Mouse (Mus musculus): ENCODE measurements around the gene Elf4. TPM values are rescaled to one million over a fixed set of nuclear protein-coding genes. Genes with fewer than 3 reads are reported as not detected.
"Not testable (repeated sequence)": the region's sequence is repeated elsewhere in the genome, so short reads cannot be mapped to it uniquely, and the experiment has no call there.

The Elf4 gene
- polyA plus RNA-seq, 1 experiment from 2014 or later: 2.7 TPM

- H3K36me3 ChIP-seq: not testable (repeated sequence)
Measured at GRCm38 (mm10) chrX:48436082-48436481, 26.9 kb downstream of the Elf4 start.

GRCm38 (mm10) chrX:48435477-48435900, 27.4 kb downstream of the Elf4 start:
- 76% methylated on average over 9 of the region's 9 CpGs for WGBS
- Histone ChIP-seq H3K27ac (no peak overlapping the region), H3K9me3 (no peaks in the 10 kb centered on the region), H3K9ac (replicated peaks) (no peak overlapping the region), H3K27me3 (no peaks in the 10 kb centered on the region), H3K4me2 (no peak overlapping the region), H3K4me1 (replicated peaks) (peaks cover 9% of the 10 kb centered on the region), H3K36me3 (no peaks in the 10 kb centered on the region), H3K4me3 (replicated peaks) (no peak overlapping the region)
- no peak for ATAC-seq (ENCODE audit: insufficient number of reproducible peaks, insufficient read depth, low FRiP score, low TSS enrichment, low read depth)

More at GRCm38 (mm10) chrX:48436082-48436481, 26.9 kb downstream of the Elf4 start:
- H3K4me2 ChIP-seq; H3K4me3 ChIP-seq (replicated peaks); H3K27ac ChIP-seq; H3K27me3 ChIP-seq; H3K9ac ChIP-seq (replicated peaks); H3K9me3 ChIP-seq; H3K4me1 ChIP-seq (replicated peaks); ATAC-seq (ENCODE audit: insufficient number of reproducible peaks, insufficient read depth, low FRiP score, low TSS enrichment, low read depth): not testable (repeated sequence)
- WGBS: 85% methylated on average over 6 of the region's 7 CpGs

- H3K27me3 ChIP-seq: no peaks in the 10 kb centered on the region
- H3K4me1 ChIP-seq (replicated peaks): peaks cover 9% of the 10 kb centered on the region
- H3K36me3 ChIP-seq: no peaks in the 10 kb centered on the region
- no peak overlapping the region for H3K9ac ChIP-seq (replicated peaks)
- H3K4me3 ChIP-seq (replicated peaks): no peak overlapping the region
- no peak for ATAC-seq (ENCODE audit: insufficient number of reproducible peaks, insufficient read depth, low FRiP score, low TSS enrichment, low read depth)
- H3K4me2 ChIP-seq: no peak overlapping the region
- WGBS: 94% methylated on average over 1 of the region's 1 CpGs
- no peaks in the 10 kb centered on the region for H3K9me3 ChIP-seq
- no peak overlapping the region for H3K27ac ChIP-seq
Measured at GRCm38 (mm10) chrX:48434251-48434650, 28.7 kb downstream of the Elf4 start.

- ATAC-seq (ENCODE audit: insufficient number of reproducible peaks, insufficient read depth, low FRiP score, low TSS enrichment, low read depth): no peak
- WGBS: 31% methylated on average over 6 of the region's 6 CpGs
- Histone ChIP-seq H3K9me3 (no peaks in the 10 kb centered on the region), H3K27ac (no peak overlapping the region), H3K9ac (replicated peaks) (no peak overlapping the region), H3K4me1 (replicated peaks) (peaks cover 3% of the 10 kb centered on the region), H3K4me3 (replicated peaks) (no peak overlapping the region), H3K4me2 (no peak overlapping the region), H3K27me3 (no peaks in the 10 kb centered on the region), H3K36me3 (no peaks in the 10 kb centered on the region)
Measured at GRCm38 (mm10) chrX:48433527-48433899, 29.4 kb downstream of the Elf4 start.

- Histone ChIP-seq H3K4me2 (no peak overlapping the region), H3K9me3 (no peaks in the 10 kb centered on the region), H3K9ac (replicated peaks) (no peak overlapping the region), H3K27ac (no peak overlapping the region), H3K4me1 (replicated peaks) (peaks cover 3% of the 10 kb centered on the region), H3K36me3 (no peaks in the 10 kb centered on the region), H3K4me3 (replicated peaks) (no peak overlapping the region), H3K27me3 (no peaks in the 10 kb centered on the region)
- no peak for ATAC-seq (ENCODE audit: insufficient number of reproducible peaks, insufficient read depth, low FRiP score, low TSS enrichment, low read depth)
- WGBS: 62% methylated on average over 15 of the region's 15 CpGs
Measured at GRCm38 (mm10) chrX:48432599-48433526, 30.1 kb downstream of the Elf4 start.

- H3K4me2 ChIP-seq: no peak overlapping the region
- H3K36me3 ChIP-seq: no peaks in the 10 kb centered on the region
- no peak overlapping the region for H3K4me3 ChIP-seq (replicated peaks)
- no peaks in the 10 kb centered on the region for H3K9me3 ChIP-seq
- WGBS: 31% methylated on average over 6 of the region's 6 CpGs
- peaks cover 3% of the 10 kb centered on the region for H3K4me1 ChIP-seq (replicated peaks)
- H3K27me3 ChIP-seq: no peaks in the 10 kb centered on the region
- ATAC-seq (ENCODE audit: insufficient number of reproducible peaks, insufficient read depth, low FRiP score, low TSS enrichment, low read depth): no peak
- H3K27ac ChIP-seq: no peak overlapping the region
- H3K9ac ChIP-seq (replicated peaks): no peak overlapping the region
Measured at GRCm38 (mm10) chrX:48429538-48429937, 33.4 kb downstream of the Elf4 start.

GRCm38 (mm10) chrX:48429100-48429499, 33.8 kb downstream of the Elf4 start:
- no peak overlapping the region for H3K4me3 ChIP-seq (replicated peaks)
- H3K27me3 ChIP-seq: no peaks in the 10 kb centered on the region
- no peaks in the 10 kb centered on the region for H3K36me3 ChIP-seq
- no peak for ATAC-seq (ENCODE audit: insufficient number of reproducible peaks, insufficient read depth, low FRiP score, low TSS enrichment, low read depth)
- H3K9me3 ChIP-seq: no peaks in the 10 kb centered on the region
- H3K4me2 ChIP-seq: no peak overlapping the region
- no peak overlapping the region for H3K27ac ChIP-seq
- H3K4me1 ChIP-seq (replicated peaks): peaks cover 3% of the 10 kb centered on the region
- H3K9ac ChIP-seq (replicated peaks): no peak overlapping the region

GRCm38 (mm10) chrX:48428642-48429041, 34.3 kb downstream of the Elf4 start:
- H3K4me2 ChIP-seq: no peak overlapping the region
- no peak for ATAC-seq (ENCODE audit: insufficient number of reproducible peaks, insufficient read depth, low FRiP score, low TSS enrichment, low read depth)
- no peaks in the 10 kb centered on the region for H3K36me3 ChIP-seq
- H3K9ac ChIP-seq (replicated peaks): no peak overlapping the region
- H3K9me3 ChIP-seq: no peaks in the 10 kb centered on the region
- WGBS: 83% methylated on average over 8 of the region's 8 CpGs
- no peaks in the 10 kb centered on the region for H3K27me3 ChIP-seq
- peaks cover 3% of the 10 kb centered on the region for H3K4me1 ChIP-seq (replicated peaks)
- H3K4me3 ChIP-seq (replicated peaks): no peak overlapping the region
- H3K27ac ChIP-seq: no peak overlapping the region

- no peaks in the 10 kb centered on the region for H3K36me3 ChIP-seq
- no peaks in the 10 kb centered on the region for H3K9me3 ChIP-seq
- H3K4me2 ChIP-seq: no peak overlapping the region
- H3K27me3 ChIP-seq: no peaks in the 10 kb centered on the region
- H3K9ac ChIP-seq (replicated peaks): no peak overlapping the region
- no peak overlapping the region for H3K4me3 ChIP-seq (replicated peaks)
- ATAC-seq (ENCODE audit: insufficient number of reproducible peaks, insufficient read depth, low FRiP score, low TSS enrichment, low read depth): no peak
- H3K27ac ChIP-seq: no peak overlapping the region
- peaks cover under 1% of the 10 kb centered on the region; the same call in 1 of the 2 replicates for H3K4me1 ChIP-seq (replicated peaks)
- WGBS: 82% methylated on average over 6 of the region's 6 CpGs
Measured at GRCm38 (mm10) chrX:48428241-48428640, 34.7 kb downstream of the Elf4 start.

- no peak overlapping the region for H3K4me3 ChIP-seq (replicated peaks)
- no peaks in the 10 kb centered on the region for H3K4me1 ChIP-seq (replicated peaks)
- ATAC-seq (ENCODE audit: insufficient number of reproducible peaks, insufficient read depth, low FRiP score, low TSS enrichment, low read depth): no peak
- H3K4me2 ChIP-seq: no peak overlapping the region
- no peak overlapping the region for H3K27ac ChIP-seq
- no peaks in the 10 kb centered on the region for H3K36me3 ChIP-seq
- no peak overlapping the region for H3K9ac ChIP-seq (replicated peaks)
- no peaks in the 10 kb centered on the region for H3K9me3 ChIP-seq
- no peaks in the 10 kb centered on the region for H3K27me3 ChIP-seq
- 59% methylated on average over 7 of the region's 7 CpGs for WGBS
Measured at GRCm38 (mm10) chrX:48425280-48425679, 37.7 kb downstream of the Elf4 start.

- no peak overlapping the region for H3K4me2 ChIP-seq
- no peak overlapping the region for H3K27ac ChIP-seq
- no peak for ATAC-seq (ENCODE audit: insufficient number of reproducible peaks, insufficient read depth, low FRiP score, low TSS enrichment, low read depth)
- H3K36me3 ChIP-seq: no peaks in the 10 kb centered on the region
- H3K9me3 ChIP-seq: no peaks in the 10 kb centered on the region
- 40% methylated on average over 3 of the region's 3 CpGs for WGBS
- H3K4me3 ChIP-seq (replicated peaks): no peak overlapping the region
- no peaks in the 10 kb centered on the region for H3K27me3 ChIP-seq
- H3K4me1 ChIP-seq (replicated peaks): no peaks in the 10 kb centered on the region
- H3K9ac ChIP-seq (replicated peaks): no peak overlapping the region
Measured at GRCm38 (mm10) chrX:48424583-48424982, 38.3 kb downstream of the Elf4 start.

GRCm38 (mm10) chrX:48423671-48424070, 39.3 kb downstream of the Elf4 start:
- 65% methylated on average over 1 of the region's 1 CpGs for WGBS
- no peak for ATAC-seq (ENCODE audit: insufficient number of reproducible peaks, insufficient read depth, low FRiP score, low TSS enrichment, low read depth)
- H3K27ac ChIP-seq: no peak overlapping the region

More at GRCm38 (mm10) chrX:48423671-48424070, 39.3 kb downstream of the Elf4 start:
- H3K27me3 ChIP-seq: no peaks in the 10 kb centered on the region
- H3K36me3 ChIP-seq: no peaks in the 10 kb centered on the region
- H3K4me3 ChIP-seq (replicated peaks): no peak overlapping the region
- no peak overlapping the region for H3K9ac ChIP-seq (replicated peaks)
- no peak overlapping the region for H3K4me2 ChIP-seq
- H3K4me1 ChIP-seq (replicated peaks): no peaks in the 10 kb centered on the region
- no peaks in the 10 kb centered on the region for H3K9me3 ChIP-seq

Data from limb, embryonic 12.5 days (tissue).